Mouse (Mus musculus) ES-Bruce4 (cell line): ENCODE measurements around the gene Srebf1.

Experiments used
- EP300 ChIP-seq: IDR thresholded peaks from 2 replicates; pipeline ENCODE4 v1.6.1; 2011; ENCODE audit warnings: low read depth, low read length; ENCODE audit not compliant: insufficient read depth
- POLR2A ChIP-seq: IDR thresholded peaks from one replicate; pipeline ENCODE4 v1.8.1; 2011; ENCODE audit warnings: low read length; ENCODE audit not compliant: insufficient read depth

DNA sequence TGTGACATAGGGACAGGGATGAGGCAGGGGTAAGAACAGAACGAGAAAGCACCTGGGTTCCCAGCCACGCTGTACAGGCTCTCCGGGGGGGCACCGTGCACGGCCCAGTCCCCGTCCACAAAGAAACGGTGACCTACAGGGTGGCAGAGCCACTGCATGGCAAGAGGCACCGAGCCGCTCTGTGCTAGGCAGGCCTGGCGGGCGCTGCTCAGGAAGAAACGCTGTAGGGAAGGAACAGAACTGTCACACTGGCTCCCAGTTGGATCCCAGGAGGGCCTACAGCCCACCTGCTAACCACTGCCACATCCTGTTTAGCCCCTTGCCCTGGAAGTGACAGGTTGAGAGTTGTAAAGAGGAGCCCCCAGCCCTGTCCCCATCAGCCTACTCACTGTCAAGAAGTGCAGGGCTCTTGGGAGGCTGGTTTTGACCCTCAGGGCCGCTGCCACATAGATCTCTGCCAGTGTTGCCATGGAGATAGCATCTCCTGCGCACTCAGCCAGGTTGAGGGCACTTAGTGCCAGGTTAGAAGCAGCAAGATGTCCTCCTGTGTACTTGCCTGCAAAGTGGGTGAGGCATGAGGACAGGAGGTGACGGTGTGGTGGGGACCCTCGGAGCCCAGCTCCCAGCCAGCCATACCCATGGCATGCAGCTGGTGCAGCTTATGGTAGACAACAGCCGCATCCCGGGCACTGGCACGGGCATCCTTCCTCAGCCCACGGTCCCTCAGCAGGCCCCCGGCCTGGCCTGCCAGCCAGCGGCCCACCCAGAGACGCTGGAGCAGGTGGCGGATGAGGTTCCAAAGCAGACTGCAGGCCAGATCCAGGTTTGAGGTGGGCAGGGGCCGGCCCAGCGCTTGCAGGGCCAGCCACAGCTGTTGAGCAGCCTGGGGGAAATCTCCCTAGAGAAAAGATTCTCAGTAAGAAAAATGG, 19.4 kb downstream of the Srebf1 start:
- TF ChIP-seq POLR2A: no peak
- TF ChIP-seq EP300: no peak
